Mouse (Mus musculus): ENCODE results near the gene Epb41l1.
A peak's percentile ranks its signal among the peaks of the same experiment; 100 is the strongest.

The Epb41l1 gene

DNA sequence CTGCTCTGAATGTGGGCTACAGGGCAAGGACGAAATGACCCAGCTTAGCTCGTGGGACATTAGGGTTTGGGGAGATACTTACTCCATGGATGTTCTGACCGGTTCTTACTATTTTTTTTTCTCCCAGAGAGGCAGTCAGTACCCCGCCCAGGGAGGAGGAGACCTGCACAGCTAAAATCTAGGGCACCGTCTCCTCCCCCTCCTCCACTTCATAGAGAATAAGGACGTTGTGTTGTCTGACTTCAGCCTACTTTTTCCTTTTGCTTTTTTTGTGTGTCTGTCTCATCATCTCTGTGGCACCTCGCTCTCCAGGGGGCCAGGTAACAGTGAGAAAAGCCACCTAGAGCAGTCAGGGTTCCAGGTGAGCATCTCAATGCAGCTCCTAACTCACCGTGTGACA is 121.7 kb downstream of the Epb41l1 start:
- DNase-seq (ENCODE audit: low read depth), result no peak

DNA sequence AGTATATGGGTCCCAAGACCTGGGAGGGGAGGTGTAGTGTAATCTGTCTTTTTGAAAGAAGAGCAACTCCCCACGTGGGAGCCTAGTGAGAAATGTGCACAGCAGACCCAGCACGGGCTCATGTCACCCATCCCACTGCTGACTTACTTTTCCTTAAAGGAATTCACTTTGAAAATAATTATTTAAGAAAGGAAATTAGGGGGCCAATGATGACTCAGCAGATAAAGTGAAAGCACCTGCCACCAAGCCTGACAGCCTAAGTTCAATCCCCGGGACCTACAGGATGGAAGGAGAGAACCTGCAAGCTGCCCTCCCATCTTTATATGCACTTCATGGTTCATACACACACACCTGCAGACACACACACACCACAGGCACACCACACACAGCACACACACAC is 123.1 kb downstream of the Epb41l1 start:
- DNase-seq (ENCODE audit: low read depth), result no peak

DNA sequence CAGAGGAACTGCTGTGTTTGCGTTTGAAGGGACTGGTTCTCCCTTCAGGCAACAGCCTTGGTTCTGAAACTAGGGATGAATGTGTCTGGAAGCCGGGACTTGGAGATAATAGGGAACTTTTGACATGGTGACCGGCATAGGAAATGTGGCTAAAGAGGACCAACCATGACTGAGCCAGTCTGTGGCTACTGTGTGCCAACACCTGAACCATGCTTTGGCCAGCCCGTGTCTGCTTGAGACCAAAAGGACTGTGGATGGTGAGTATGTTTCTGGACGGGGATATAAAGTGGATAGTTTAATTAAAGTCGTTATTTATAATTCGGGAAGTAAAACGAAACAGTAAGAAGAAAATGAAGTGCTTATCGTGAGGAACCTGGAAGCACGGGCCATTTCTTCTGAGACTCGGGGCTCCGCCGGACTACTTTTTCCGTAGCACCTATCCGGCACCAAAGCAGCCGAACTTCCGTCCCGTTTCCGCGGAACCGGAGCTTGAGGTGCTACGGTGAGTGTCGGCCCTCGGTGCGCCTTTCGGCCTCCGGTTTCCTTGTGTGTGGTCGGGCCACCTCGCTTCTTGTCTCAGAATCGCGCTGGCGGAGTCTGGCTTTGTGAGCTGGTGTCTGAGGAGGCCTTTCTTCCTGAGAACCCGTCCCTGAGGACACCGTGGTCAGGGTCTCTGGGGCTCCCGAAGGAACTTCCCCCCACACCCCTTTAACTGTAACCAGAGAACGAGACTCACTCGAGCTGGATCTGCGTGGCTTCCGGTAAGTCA is 126.6 kb downstream of the Epb41l1 start, which contains the start of gene Aar2:
TSS of gene Aar2 (plus strand) at position 462 of the 769 bp plus-strand sequence.
- DNase-seq (ENCODE audit: low read depth), result peak; percentile 87

DNA sequence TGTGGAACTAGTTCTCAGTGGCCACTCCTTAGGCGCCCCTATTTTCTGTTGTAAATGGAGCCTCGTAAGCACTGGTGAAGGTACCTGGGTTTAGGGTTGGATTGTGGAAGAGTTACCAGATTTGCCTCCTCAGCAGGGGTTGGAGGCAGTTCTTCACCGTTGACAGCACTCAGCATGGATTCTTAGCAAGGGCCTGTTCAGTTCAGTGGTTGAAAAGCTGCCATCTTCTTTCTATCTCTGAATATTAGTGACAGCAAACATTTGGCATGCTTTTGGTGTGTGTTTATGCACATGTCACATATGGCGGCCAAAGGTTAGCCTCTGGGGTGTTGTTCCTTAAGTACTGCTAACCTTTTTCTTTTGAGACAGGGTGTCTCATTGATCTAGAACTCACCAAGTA is 131.7 kb downstream of the Epb41l1 start:
- DNase-seq (ENCODE audit: low read depth), result no peak

- DNase-seq (ENCODE audit: low read depth), result peak; percentile 60
Measured at GRCm38 (mm10) chr2:156561808-156562207, 141.1 kb downstream of the Epb41l1 start.

GRCm38 (mm10) chr2:156563557-156563956 is 142.8 kb downstream of the Epb41l1 start:
- no peak for DNase-seq (ENCODE audit: low read depth)

GRCm38 (mm10) chr2:156566512-156566911 is 145.8 kb downstream of the Epb41l1 start:
- no peak for DNase-seq (ENCODE audit: low read depth)

DNA sequence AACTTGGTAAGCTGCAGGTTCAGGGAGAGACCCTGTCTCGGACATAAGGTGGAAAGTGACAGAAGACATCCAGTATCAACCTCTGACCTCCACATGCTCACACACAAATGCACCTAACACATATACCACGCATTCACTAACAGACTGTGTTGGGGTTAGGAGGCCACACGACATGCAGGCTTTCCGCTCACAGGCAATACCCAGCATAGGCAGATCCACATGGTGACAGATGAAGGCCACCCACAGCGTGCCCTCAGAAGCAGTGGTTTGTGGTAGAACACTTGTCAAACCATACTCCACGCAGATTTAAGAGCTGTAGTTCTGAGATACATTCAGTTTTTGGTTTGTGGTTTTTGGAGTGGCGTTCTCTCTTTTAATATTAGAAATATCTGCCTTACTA is 147.9 kb downstream of the Epb41l1 start:
- peak; percentile 16 for DNase-seq (ENCODE audit: low read depth)

DNA sequence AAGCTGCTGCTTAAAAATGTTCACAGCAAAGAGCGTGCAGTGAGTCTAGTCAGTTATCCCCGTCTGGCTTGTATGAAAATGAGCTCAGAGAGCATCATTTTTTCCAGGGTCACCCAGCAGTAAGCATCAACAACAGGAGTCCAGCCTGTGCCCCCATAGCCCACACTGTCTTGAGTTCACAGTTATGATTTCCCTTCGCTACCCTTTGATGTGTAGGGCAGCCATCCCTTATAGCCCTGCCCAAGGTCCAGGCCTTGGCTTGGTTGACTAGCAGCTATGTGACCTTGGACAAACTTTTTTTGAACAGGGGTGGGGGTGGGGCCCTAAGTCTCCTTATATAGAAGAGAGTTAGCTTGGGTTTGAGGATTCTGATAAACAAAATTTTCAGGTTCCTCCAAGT is 148.6 kb downstream of the Epb41l1 start:
- DNase-seq (ENCODE audit: low read depth), result no peak

DNA sequence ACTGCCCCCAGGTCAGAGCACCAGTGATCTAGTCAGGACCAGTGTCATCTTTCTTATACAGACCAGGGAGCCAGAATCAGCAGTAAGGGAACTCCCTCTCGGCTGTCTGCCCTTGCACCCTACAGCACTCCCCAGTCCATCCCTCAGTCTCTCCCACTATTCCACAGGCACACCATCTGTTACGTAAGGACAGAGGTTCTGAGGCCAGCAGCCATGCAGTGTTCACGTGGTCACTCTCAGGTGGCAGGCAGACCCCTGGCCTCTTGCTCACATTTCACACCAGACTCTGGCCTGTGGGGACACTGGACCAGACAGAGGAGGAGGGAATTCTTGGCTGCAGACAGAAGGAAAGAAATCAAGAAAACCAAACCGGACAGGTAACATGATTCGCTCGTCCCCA is 150.8 kb downstream of the Epb41l1 start:
- DNase-seq (ENCODE audit: low read depth), result no peak

GRCm38 (mm10) chr2:156576850-156577587 is 156.3 kb downstream of the Epb41l1 start:
- no peak for DNase-seq (ENCODE audit: low read depth)

- no peak for DNase-seq (ENCODE audit: low read depth)
Measured at GRCm38 (mm10) chr2:156580507-156580906, 159.8 kb downstream of the Epb41l1 start.

DNA sequence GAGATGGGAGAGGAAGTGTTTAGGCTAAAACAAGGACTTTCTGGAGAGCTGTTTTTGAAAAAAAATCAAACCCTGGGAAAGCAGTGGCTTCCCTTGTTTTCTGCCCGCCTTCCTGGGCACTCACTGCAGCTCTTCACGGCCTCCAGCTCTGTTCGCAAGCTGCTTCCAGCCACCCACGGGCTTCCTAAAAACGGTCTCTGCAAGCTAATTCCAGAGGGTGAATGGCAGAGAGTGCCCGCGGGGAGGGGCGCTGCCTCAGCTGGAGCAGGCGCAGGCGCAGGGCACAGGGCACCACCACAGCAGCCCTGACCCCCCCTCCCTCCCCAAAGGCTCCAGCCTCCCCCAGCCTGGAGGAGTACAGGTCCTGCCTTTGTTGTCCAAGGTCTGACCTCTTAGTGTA is 160.5 kb downstream of the Epb41l1 start:
- no peak for DNase-seq (ENCODE audit: low read depth)

GRCm38 (mm10) chr2:156582887-156583286 is 162.2 kb downstream of the Epb41l1 start:
- DNase-seq (ENCODE audit: low read depth), result no peak

- peak; percentile 24 for DNase-seq (ENCODE audit: low read depth)
Measured at GRCm38 (mm10) chr2:156584154-156584796, 163.6 kb downstream of the Epb41l1 start.

DNA sequence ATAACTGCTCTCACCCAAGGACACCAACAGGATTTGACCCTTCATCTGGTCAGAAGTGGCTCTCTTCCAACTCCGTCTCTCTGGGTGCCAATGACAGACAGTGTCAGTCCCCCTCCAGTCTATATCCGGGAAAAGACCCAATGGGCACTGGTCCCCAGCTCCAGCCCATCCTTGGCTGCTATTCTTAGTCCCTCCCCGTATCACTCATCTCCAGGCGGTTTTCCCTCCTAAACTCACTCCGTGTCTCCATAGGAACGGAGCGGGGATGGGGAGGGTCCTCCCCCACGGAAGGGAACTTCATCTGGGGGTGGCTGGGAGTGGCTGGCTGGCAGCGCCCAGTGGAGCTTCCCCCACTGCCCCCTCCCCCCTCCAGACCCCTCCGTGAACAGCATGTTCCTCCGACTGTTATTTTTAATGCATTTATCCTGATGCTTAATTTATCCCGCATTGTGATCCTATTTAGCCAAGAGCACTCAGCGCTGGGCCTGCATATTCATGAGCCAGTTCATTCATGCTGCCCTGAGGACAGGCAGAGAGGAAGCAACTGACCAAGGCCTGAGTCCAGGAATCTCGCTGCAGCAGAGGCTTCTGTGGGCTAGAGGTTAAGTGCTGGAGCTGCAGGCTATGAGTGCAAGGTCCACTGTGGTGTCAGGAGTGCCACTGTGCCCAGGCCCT is 164.2 kb downstream of the Epb41l1 start:
- DNase-seq (ENCODE audit: low read depth), result no peak

GRCm38 (mm10) chr2:156589481-156589880 is 168.8 kb downstream of the Epb41l1 start:
- DNase-seq (ENCODE audit: low read depth), result no peak

Data from 416B (cell line).